Mouse (Mus musculus) G1E (cell line): ENCODE measurements around the gene Mapk12. TPM values are rescaled to one million over a fixed set of nuclear protein-coding genes. Genes with fewer than 3 reads are reported as not detected.

ENCODE experiments used
- ATAC-seq: 2 replicates; pipeline ENCODE4 v1.8.0; 2016; ENCODE audit warnings: mild to moderate bottlenecking; ENCODE audit not compliant: insufficient number of reproducible peaks, poor library complexity, low FRiP score, severe bottlenecking; ENCODE audit errors: extremely low read depth
- DNase-seq: peaks from one replicate; pipeline ENCODE4 v3.0.0; 2012; ENCODE audit warnings: low spot score
- H3K27me3 ChIP-seq: 2 replicates; pipeline ENCODE4 v1.6.1; 2012; ENCODE audit warnings: mild to moderate bottlenecking, low read length, inconsistent platforms; ENCODE audit not compliant: insufficient read depth
- H3K36me3 ChIP-seq: replicated peaks from 2 replicates; pipeline ENCODE3; 2012; ENCODE audit warnings: mild to moderate bottlenecking, inconsistent platforms
- H3K4me1 ChIP-seq: 2 replicates; pipeline ENCODE4 v1.6.1; 2012; ENCODE audit warnings: low read depth, low read length, inconsistent platforms, mixed read lengths; ENCODE audit not compliant: insufficient read depth
- H3K4me3 ChIP-seq: 2 replicates; pipeline ENCODE4 v1.5.1; 2012; ENCODE audit warnings: low read depth, mild to moderate bottlenecking, inconsistent platforms, low read length, moderate library complexity, mixed read lengths
- H3K9me3 ChIP-seq: replicated peaks from 2 replicates; pipeline ENCODE4 v1.6.1; 2012; ENCODE audit warnings: inconsistent platforms
- CTCF ChIP-seq: IDR thresholded peaks from 2 replicates; pipeline ENCODE4 v1.5.1; 2012; ENCODE audit warnings: low read depth, low read length, inconsistent platforms, mixed read lengths
- GATA1 ChIP-seq: IDR thresholded peaks from 2 replicates; pipeline ENCODE4 v1.6.1; 2012; ENCODE audit warnings: borderline replicate concordance, low read length, inconsistent platforms, mixed read lengths
- GATA2 ChIP-seq: IDR thresholded peaks from 2 replicates; pipeline ENCODE4 v1.6.1; 2012; ENCODE audit warnings: low read depth, low read length, inconsistent platforms, borderline replicate concordance
- POLR2AphosphoS5 ChIP-seq: IDR thresholded peaks from 2 replicates; pipeline ENCODE4 v1.6.1; 2012; ENCODE audit warnings: low read depth, low read length, inconsistent platforms; ENCODE audit not compliant: insufficient replicate concordance
- TAL1 ChIP-seq: conservative IDR thresholded peaks from 2 replicates; pipeline ENCODE4 v1.6.1; 2012; ENCODE audit warnings: low read depth, low read length, inconsistent platforms, mixed read lengths
- polyA plus RNA-seq: library from polyadenylated mRNA; stranded (reverse); fragments of >175 nt; gene quantifications from 2 replicates; pipeline ENCODE4 v1.2.3, GENCODE M21; 2012
- total RNA-seq, 2 experiments: library from RNA; stranded (forward) in 1 of 2; stranded (reverse) in 1 of 2; fragments of 200-1000 nt in 1 of 2; fragments of >200 nt in 1 of 2; fragmentation: Nextera tagmentation in 1 of 2; gene quantifications; 2 replicates each; pipeline ENCODE4 v1.2.3; 2014 to 2017

Mapk12 gene
- total and polyA plus RNA-seq, 3 experiments = 0.16 TPM; not detected in 2

- DNase-seq (no peak), ATAC-seq (no peak)
- Histone ChIP-seq H3K36me3 (no peaks in the 10 kb centered on the region), H3K4me3 (peak overlapping the region; percentile 44; the same call in 1 of the 2 replicates), H3K4me1 (peaks cover 32% of the 10 kb centered on the region), H3K9me3 (no peaks in the 10 kb centered on the region), H3K27me3 (peaks cover 40% of the 10 kb centered on the region)
- TF ChIP-seq GATA1 = no peak
- TF ChIP-seq GATA2 = no peak
Observed at GRCm38 (mm10) chr15:89173024-89173905, 32.8 kb upstream of the Mapk12 start.

GRCm38 (mm10) chr15:89172276-89172935, 31.9 kb upstream of the Mapk12 start:
- ATAC-seq (no peak), DNase-seq (no peak)
- no peak for TF ChIP-seq POLR2AphosphoS5
- no peak for TF ChIP-seq GATA1
- TF ChIP-seq TAL1 = no peak
- no peak for TF ChIP-seq CTCF
- no peak for TF ChIP-seq GATA2
- no peak overlapping the region for H3K4me3 ChIP-seq
- H3K4me1 ChIP-seq = peaks cover 23% of the 10 kb centered on the region
- H3K9me3 ChIP-seq = no peaks in the 10 kb centered on the region
- H3K36me3 ChIP-seq = peaks cover 7% of the 10 kb centered on the region
- peaks cover 40% of the 10 kb centered on the region for H3K27me3 ChIP-seq

- peaks cover 15% of the 10 kb centered on the region for H3K4me1 ChIP-seq
- no peak for ATAC-seq
- H3K27me3 ChIP-seq = peaks cover 38% of the 10 kb centered on the region
Observed at GRCm38 (mm10) chr15:89171526-89172051, 31.1 kb upstream of the Mapk12 start.

GRCm38 (mm10) chr15:89170102-89170501, 29.6 kb upstream of the Mapk12 start:
- Histone ChIP-seq H3K9me3 (no peaks in the 10 kb centered on the region), H3K27me3 (peaks cover 31% of the 10 kb centered on the region), H3K4me3 (no peak overlapping the region), H3K36me3 (peaks cover 29% of the 10 kb centered on the region), H3K4me1 (peaks cover 15% of the 10 kb centered on the region)
- ATAC-seq (no peak), DNase-seq (no peak)
- TF ChIP-seq POLR2AphosphoS5 = no peak
- TF ChIP-seq CTCF = no peak
- TF ChIP-seq TAL1 = no peak
- TF ChIP-seq GATA1 = no peak
- no peak for TF ChIP-seq GATA2

More at GRCm38 (mm10) chr15:89171526-89172051, 31.1 kb upstream of the Mapk12 start:
- DNase-seq = no peak
- TF ChIP-seq TAL1 (no peak), GATA2 (no peak), CTCF (no peak), POLR2AphosphoS5 (no peak), GATA1 (no peak)
- H3K4me3 ChIP-seq = no peak overlapping the region
- H3K36me3 ChIP-seq = peaks cover 15% of the 10 kb centered on the region
- H3K9me3 ChIP-seq = no peaks in the 10 kb centered on the region

GRCm38 (mm10) chr15:89169431-89169830, 28.9 kb upstream of the Mapk12 start:
- Histone ChIP-seq H3K27me3 (peaks cover 26% of the 10 kb centered on the region), H3K4me1 (peaks cover 15% of the 10 kb centered on the region), H3K9me3 (no peaks in the 10 kb centered on the region), H3K4me3 (no peak overlapping the region), H3K36me3 (peaks cover 33% of the 10 kb centered on the region)
- DNase-seq (no peak), ATAC-seq (no peak)
- TF ChIP-seq GATA1 = no peak
- TF ChIP-seq CTCF = no peak
- no peak for TF ChIP-seq TAL1
- no peak for TF ChIP-seq GATA2
- TF ChIP-seq POLR2AphosphoS5 = no peak

- H3K27me3 ChIP-seq = peaks cover 22% of the 10 kb centered on the region
- no peak overlapping the region for H3K4me3 ChIP-seq
- no peaks in the 10 kb centered on the region for H3K9me3 ChIP-seq
- H3K36me3 ChIP-seq = peaks cover 35% of the 10 kb centered on the region
- ATAC-seq (no peak), DNase-seq (no peak)
- peaks cover 12% of the 10 kb centered on the region for H3K4me1 ChIP-seq
- TF ChIP-seq CTCF (no peak), GATA2 (no peak), TAL1 (no peak), POLR2AphosphoS5 (no peak), GATA1 (no peak)
Observed at GRCm38 (mm10) chr15:89168922-89169321, 28.4 kb upstream of the Mapk12 start.
